ENCODE assay signal across 14 mouse cellular contexts in genomic region chr14:100552466-100552865, GRCm38 (mm10).
"Had no signal": no experiment of that assay in that cellular context is flagged by ENCODE, and none has a peak within 500 bp of the region (broad histone marks: within the 10 kb centered on the region; RNA-seq: fewer than 3 reads in every experiment).

No protein-coding gene starts in this region.

- H3K4me1 ChIP-seq: limb, embryonic 13.5 days; midbrain, embryonic 10.5 days; neural tube, embryonic 15.5 days had no signal

- ATAC-seq: lung, postnatal 0 days had no signal

- H3K27ac ChIP-seq: limb, embryonic 13.5 days; liver, embryonic 14.5 days; midbrain, embryonic 10.5 days; neural tube, embryonic 15.5 days; stomach, postnatal 0 days had no signal

- H3K4me2 ChIP-seq: limb, embryonic 13.5 days; neural tube, embryonic 15.5 days had no signal

- H3K27me3 ChIP-seq: limb, embryonic 13.5 days; neural tube, embryonic 15.5 days had no signal

- H3K9ac ChIP-seq: limb, embryonic 13.5 days; liver, embryonic 14.5 days; neural tube, embryonic 15.5 days had no signal

- H3K9me3 ChIP-seq: limb, embryonic 13.5 days; midbrain, embryonic 10.5 days; neural tube, embryonic 15.5 days had no signal

- H3K4me3 ChIP-seq: limb, embryonic 13.5 days; midbrain, embryonic 10.5 days; myocyte; neural tube, embryonic 15.5 days had no signal

- H3K36me3 ChIP-seq: limb, embryonic 13.5 days; midbrain, embryonic 10.5 days; neural tube, embryonic 15.5 days had no signal

- DNase-seq: lung, adult 18-20 months; lung, postnatal 36 days; midbrain, embryonic 14.5 days; right cerebral cortex, adult 18-20 months; right cerebral cortex, postnatal 25 days; thymus, adult 18-20 months; thymus, postnatal 14 days had no signal
